Mouse (Mus musculus) cortical plate, adult 2 months (tissue): ENCODE data around the gene Gbp8.

Experiments
- CTCF ChIP-seq: fragments of 200-500 bp; IDR thresholded peaks from 2 replicates; pipeline ENCODE4 v1.5.1; 2011; ENCODE audit warnings: mild to moderate bottlenecking, control low read depth, low read length; ENCODE audit not compliant: insufficient read depth; ENCODE audit errors: extremely low read depth
- POLR2A ChIP-seq: fragments of 200-500 bp; IDR thresholded peaks from 2 replicates; pipeline ENCODE4 v1.6.1; 2011; ENCODE audit warnings: mild to moderate bottlenecking, low read length, control low read depth; ENCODE audit not compliant: insufficient read depth; ENCODE audit errors: extremely low read depth

GRCm38 (mm10) chr5:105156582-105156981 is 17.2 kb upstream of the Gbp8 start:
- no peak for TF ChIP-seq POLR2A
- no peak for TF ChIP-seq CTCF
